Mouse (Mus musculus): ENCODE data around the gene Chac1.

- TF ChIP-seq CTCF (IDR thresholded peaks at IDR 0.05; ENCODE audit: low read depth, low read length), result no peak
- TF ChIP-seq POLR2A (IDR thresholded peaks at IDR 0.05; ENCODE audit: borderline replicate concordance, low read depth, low read length), result no peak
Measured at GRCm38 (mm10) chr2:119320571-119320970, 30.5 kb upstream of the Chac1 start.
